Mouse (Mus musculus) myocyte (in vitro differentiated cells): ENCODE measurements around the gene Ppp4r1.

Source experiments
- E2F4 ChIP-seq: IDR thresholded peaks from one replicate; pipeline ENCODE4 v1.6.1; 2011; ENCODE audit warnings: mild to moderate bottlenecking, control low read depth, moderate library complexity; ENCODE audit not compliant: insufficient read depth
- MAX ChIP-seq: IDR thresholded peaks from one replicate; pipeline ENCODE4 v1.6.1; 2011; ENCODE audit warnings: low read depth, mild to moderate bottlenecking, control low read depth
- POLR2A ChIP-seq: IDR thresholded peaks from one replicate; pipeline ENCODE4 v1.6.1; 2011; ENCODE audit warnings: low read depth, mild to moderate bottlenecking, control low read depth, moderate library complexity; ENCODE audit not compliant: insufficient read length
- REST ChIP-seq: IDR thresholded peaks from one replicate; pipeline ENCODE4 v1.6.1; 2011; ENCODE audit warnings: mild to moderate bottlenecking, control low read depth, moderate library complexity; ENCODE audit not compliant: insufficient read depth, insufficient read length
- TCF12 ChIP-seq: IDR thresholded peaks from one replicate; pipeline ENCODE4 v1.6.1; 2011; ENCODE audit warnings: mild to moderate bottlenecking, control low read depth; ENCODE audit not compliant: poor library complexity, insufficient read depth, severe bottlenecking
- USF1 ChIP-seq: IDR thresholded peaks from one replicate; pipeline ENCODE4 v1.6.1; 2011; ENCODE audit warnings: low read depth, mild to moderate bottlenecking, control low read depth, moderate library complexity

DNA sequence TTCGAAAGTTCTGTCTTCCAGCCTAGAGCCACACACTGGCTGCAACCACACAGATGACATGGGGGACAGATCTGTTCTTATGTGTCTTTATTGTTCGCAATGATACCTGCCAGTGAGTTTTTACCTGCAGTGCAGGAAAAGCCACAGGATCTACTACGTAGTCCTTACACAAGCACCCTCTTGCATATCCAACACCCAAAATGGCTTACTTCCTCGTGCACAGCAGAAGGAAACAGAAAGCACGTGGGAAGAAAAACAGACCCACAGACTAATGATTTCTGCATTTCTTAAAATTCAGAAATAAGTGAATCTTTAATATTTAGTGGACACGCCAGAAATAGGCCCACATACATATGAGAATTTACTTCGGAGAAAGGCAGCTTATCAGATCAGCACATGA is 32.6 kb upstream of the Ppp4r1 start:
- TF ChIP-seq MAX (no peak), POLR2A (no peak), REST (no peak), USF1 (no peak), E2F4 (no peak), TCF12 (no peak)
